Mouse (Mus musculus) lung, embryonic 15.5 days (tissue): ENCODE data around the gene Ncbp3. TPM values are rescaled to one million over a fixed set of nuclear protein-coding genes. Genes with fewer than 3 reads are reported as not detected.
A peak's percentile ranks its signal among the peaks of the same experiment; 100 is the strongest.

Source experiments
- ATAC-seq: fragments of 200-750 bp; cut with Nextera tagmentation; 2 replicates; pipeline ENCODE4 v1.8.0; 2017; ENCODE audit warnings: moderate number of reproducible peaks, borderline replicate concordance; ENCODE audit not compliant: low FRiP score, low TSS enrichment; ENCODE audit errors: extremely low read depth
- H3K27ac ChIP-seq: fragments of 300-500 bp; sonication (generic); 2 replicates; pipeline ENCODE4 v1.5.1; 2015; ENCODE audit warnings: moderate library complexity, mild to moderate bottlenecking, inconsistent platforms
- H3K27me3 ChIP-seq: fragments of 300-500 bp; sonication (generic); 2 replicates; pipeline ENCODE4 v1.6.1; 2015; ENCODE audit warnings: inconsistent platforms
- H3K36me3 ChIP-seq: fragments of 300-500 bp; sonication (generic); 2 replicates; pipeline ENCODE4 v1.6.1; 2015; ENCODE audit warnings: inconsistent platforms
- H3K4me1 ChIP-seq: fragments of 300-500 bp; sonication (generic); 2 replicates; pipeline ENCODE4 v1.6.1; 2015; ENCODE audit warnings: inconsistent platforms
- H3K4me2 ChIP-seq: fragments of 300-500 bp; sonication (generic); 2 replicates; pipeline ENCODE4 v1.6.1; 2015; ENCODE audit warnings: inconsistent platforms, mild to moderate bottlenecking, moderate library complexity
- H3K4me3 ChIP-seq: fragments of 300-500 bp; sonication (generic); 2 replicates; pipeline ENCODE4 v1.5.1; 2015; ENCODE audit warnings: mild to moderate bottlenecking, inconsistent platforms
- H3K9ac ChIP-seq: fragments of 300-500 bp; sonication (generic); 2 replicates; pipeline ENCODE4 v1.6.1; 2015; ENCODE audit warnings: inconsistent platforms
- H3K9me3 ChIP-seq: fragments of 300-500 bp; sonication (generic); 2 replicates; pipeline ENCODE4 v1.6.1; 2016; ENCODE audit warnings: inconsistent platforms
- WGBS: fragments of 180-500 bp; shearing (Covaris S2); methylation state at CpG from one replicate; pipeline ENCODE4 v1.1.7; 2015; 5-methylcytosine and 5-hydroxymethylcytosine counted together
- polyA plus RNA-seq: library from polyadenylated mRNA; unstranded; fragments of >200 nt; fragmentation: Nextera tagmentation; extraction: Ambion mirVana; gene quantifications from 2 replicates; pipeline ENCODE4 v1.2.1, GENCODE M21; 2015

Gene Ncbp3
- polyA plus RNA-seq, 1 experiment from 2014 or later: 12.5 TPM

GRCm38 (mm10) chr11:73016103-73016420 lies 31.5 kb upstream of the Ncbp3 start:
- H3K36me3 ChIP-seq: no peaks in the 10 kb centered on the region
- no peak overlapping the region for H3K4me3 ChIP-seq
- H3K9me3 ChIP-seq: no peaks in the 10 kb centered on the region
- peaks cover 34% of the 10 kb centered on the region for H3K4me1 ChIP-seq
- no peak for ATAC-seq
- WGBS: 59% methylated on average over 6 of the region's 6 CpGs
- no peak overlapping the region for H3K4me2 ChIP-seq
- H3K9ac ChIP-seq: no peak overlapping the region
- H3K27ac ChIP-seq: no peak overlapping the region
- peaks cover 34% of the 10 kb centered on the region for H3K27me3 ChIP-seq

- no peaks in the 10 kb centered on the region for H3K9me3 ChIP-seq
- H3K4me1 ChIP-seq: peaks cover 36% of the 10 kb centered on the region
- peak within 1 kb of the TSS; percentile 42 for H3K9ac ChIP-seq
- peak within 1 kb of the TSS; percentile 97 for H3K4me2 ChIP-seq
- H3K4me3 ChIP-seq: peak within 1 kb of the TSS; percentile 64
- peaks cover 36% of the 10 kb centered on the region for H3K27me3 ChIP-seq
- peak within 1 kb of the TSS; percentile 41; the same call in 1 of the 2 replicates for H3K27ac ChIP-seq
- 1% methylated on average over 57 of the region's 57 CpGs for WGBS
- no peaks in the 10 kb centered on the region for H3K36me3 ChIP-seq
- ATAC-seq: peak; percentile 96
These were observed 29.0 kb upstream of the Ncbp3 start, which contains the start of gene Camkk1 for GRCm38 (mm10) chr11:73018471-73019146. Gene Camkk1, plus strand, starts transcription at chr11:73019008.

GRCm38 (mm10) chr11:73019147-73019795 lies 28.3 kb upstream of the Ncbp3 start:
- peak; percentile 19 for ATAC-seq
- Histone ChIP-seq H3K9me3 (no peaks in the 10 kb centered on the region), H3K36me3 (no peaks in the 10 kb centered on the region), H3K27me3 (peaks cover 36% of the 10 kb centered on the region), H3K4me3 (peak overlapping the region; percentile 64), H3K9ac (peak overlapping the region; percentile 42), H3K27ac (no peak overlapping the region), H3K4me1 (peaks cover 43% of the 10 kb centered on the region), H3K4me2 (peak overlapping the region; percentile 97)
- WGBS: under 1% methylated on average over 46 of the region's 46 CpGs

- no peak overlapping the region for H3K4me2 ChIP-seq
- peaks cover 36% of the 10 kb centered on the region for H3K27me3 ChIP-seq
- no peak overlapping the region for H3K4me3 ChIP-seq
- no peak for ATAC-seq
- no peaks in the 10 kb centered on the region for H3K36me3 ChIP-seq
- 60% methylated on average over 7 of the region's 7 CpGs for WGBS
- H3K9ac ChIP-seq: no peak overlapping the region
- H3K9me3 ChIP-seq: no peaks in the 10 kb centered on the region
- H3K27ac ChIP-seq: no peak overlapping the region
- H3K4me1 ChIP-seq: peaks cover 40% of the 10 kb centered on the region
These were observed 26.4 kb upstream of the Ncbp3 start for GRCm38 (mm10) chr11:73020953-73021800.

- 48% methylated on average over 9 of the region's 9 CpGs for WGBS
- ATAC-seq: no peak
- no peak overlapping the region for H3K9ac ChIP-seq
- no peak overlapping the region for H3K27ac ChIP-seq
- H3K9me3 ChIP-seq: no peaks in the 10 kb centered on the region
- H3K4me3 ChIP-seq: no peak overlapping the region
- peaks cover 24% of the 10 kb centered on the region for H3K27me3 ChIP-seq
- H3K4me2 ChIP-seq: no peak overlapping the region
- no peaks in the 10 kb centered on the region for H3K36me3 ChIP-seq
- peaks cover 48% of the 10 kb centered on the region for H3K4me1 ChIP-seq
These were observed 24.5 kb upstream of the Ncbp3 start for GRCm38 (mm10) chr11:73023099-73023498.

- H3K27me3 ChIP-seq: peaks cover 24% of the 10 kb centered on the region
- H3K4me1 ChIP-seq: peaks cover 43% of the 10 kb centered on the region
- H3K4me2 ChIP-seq: no peak overlapping the region
- H3K9me3 ChIP-seq: no peaks in the 10 kb centered on the region
- H3K27ac ChIP-seq: peak overlapping the region; percentile 22
- H3K9ac ChIP-seq: no peak overlapping the region
- no peak overlapping the region for H3K4me3 ChIP-seq
- no peak for ATAC-seq
- no peaks in the 10 kb centered on the region for H3K36me3 ChIP-seq
- 38% methylated on average over 4 of the region's 4 CpGs for WGBS
These were observed 23.8 kb upstream of the Ncbp3 start for GRCm38 (mm10) chr11:73023827-73024226.

- Histone ChIP-seq H3K4me3 (no peak overlapping the region), H3K27me3 (peaks cover 20% of the 10 kb centered on the region), H3K36me3 (no peaks in the 10 kb centered on the region), H3K9ac (no peak overlapping the region), H3K9me3 (no peaks in the 10 kb centered on the region), H3K4me2 (0 out of 2 replicates have a peak overlapping the region, but pooled peaks have one; percentile 8), H3K27ac (peak overlapping the region; percentile 22), H3K4me1 (peaks cover 38% of the 10 kb centered on the region)
- no peak for ATAC-seq
- WGBS: 38% methylated on average over 7 of the region's 7 CpGs
These were observed 23.2 kb upstream of the Ncbp3 start for GRCm38 (mm10) chr11:73024236-73024904.

GRCm38 (mm10) chr11:73026961-73027360 lies 20.6 kb upstream of the Ncbp3 start:
- 32% methylated on average over 8 of the region's 8 CpGs for WGBS
- peak overlapping the region; percentile 1; the same call in 1 of the 2 replicates for H3K4me2 ChIP-seq

GRCm38 (mm10) chr11:73030821-73031498 lies 16.6 kb upstream of the Ncbp3 start:
- 18% methylated on average over 20 of the region's 20 CpGs for WGBS
- Histone ChIP-seq H3K4me2 (peak overlapping the region; percentile 69), H3K27ac (peak overlapping the region; percentile 75), H3K27me3 (no peaks in the 10 kb centered on the region), H3K36me3 (no peaks in the 10 kb centered on the region), H3K4me3 (peak overlapping the region; percentile 37), H3K9ac (peak overlapping the region; percentile 42), H3K4me1 (peaks cover 15% of the 10 kb centered on the region), H3K9me3 (no peaks in the 10 kb centered on the region)
- ATAC-seq: peak; percentile 93

More at GRCm38 (mm10) chr11:73026961-73027360, 20.6 kb upstream of the Ncbp3 start:
- H3K9ac ChIP-seq: no peak overlapping the region
- no peaks in the 10 kb centered on the region for H3K36me3 ChIP-seq
- no peak for ATAC-seq
- no peaks in the 10 kb centered on the region for H3K9me3 ChIP-seq
- no peak overlapping the region for H3K27ac ChIP-seq
- H3K4me1 ChIP-seq: peaks cover 37% of the 10 kb centered on the region
- no peaks in the 10 kb centered on the region for H3K27me3 ChIP-seq
- H3K4me3 ChIP-seq: no peak overlapping the region

- 72% methylated on average over 5 of the region's 5 CpGs for WGBS
- Histone ChIP-seq H3K27ac (peak overlapping the region; percentile 45; the same call in 1 of the 2 replicates), H3K9ac (0 out of 2 replicates have a peak overlapping the region, but pooled peaks have one; percentile 39), H3K9me3 (no peaks in the 10 kb centered on the region), H3K27me3 (no peaks in the 10 kb centered on the region), H3K4me3 (no peak overlapping the region), H3K36me3 (no peaks in the 10 kb centered on the region), H3K4me2 (peak overlapping the region; percentile 69), H3K4me1 (peaks cover 15% of the 10 kb centered on the region)
- ATAC-seq: no peak
These were observed 16.0 kb upstream of the Ncbp3 start for GRCm38 (mm10) chr11:73031536-73031935.

GRCm38 (mm10) chr11:73036077-73036476 lies 11.5 kb upstream of the Ncbp3 start:
- ATAC-seq: no peak
- peaks cover 3% of the 10 kb centered on the region for H3K4me1 ChIP-seq
- H3K4me3 ChIP-seq: no peak overlapping the region
- no peaks in the 10 kb centered on the region for H3K27me3 ChIP-seq
- no peaks in the 10 kb centered on the region for H3K9me3 ChIP-seq
- H3K4me2 ChIP-seq: no peak overlapping the region
- no peak overlapping the region for H3K9ac ChIP-seq
- H3K27ac ChIP-seq: no peak overlapping the region
- WGBS: 77% methylated on average over 7 of the region's 7 CpGs
- no peaks in the 10 kb centered on the region for H3K36me3 ChIP-seq
